In genomic region chr8:126666327-126667085, GRCm38 (mm10) we compare ENCODE assay signal across 8 mouse cellular contexts.
DNase-seq lines count a peak whose midpoint lies in the region; ATAC-seq and TF ChIP-seq lines count a peak whose summit lies in the region.

No protein-coding gene starts in this region.

- TF ChIP-seq EP300 in liver, postnatal 0 days (IDR thresholded peaks at IDR 0.05; ENCODE audit: low read depth): peak; percentile 86

- H3K27me3 ChIP-seq in E14TG2a.4 (ENCODE audit: insufficient read depth, low read length): peaks cover 23% of the 10 kb centered on the region; the same call in 1 of the 2 replicates
- no peaks in the 10 kb centered on the region for H3K27me3 ChIP-seq in forebrain, embryonic 13.5 days
- H3K27me3 ChIP-seq in liver, postnatal 0 days (ENCODE audit: insufficient read depth, low read length): no peaks in the 10 kb centered on the region
- H3K27me3 ChIP-seq in neural tube, embryonic 14.5 days (ENCODE audit: control insufficient read depth, insufficient read depth, low read length): no peaks in the 10 kb centered on the region

- no peaks in the 10 kb centered on the region for H3K36me3 ChIP-seq in E14TG2a.4 (ENCODE audit: insufficient read depth, low read length)
- no peaks in the 10 kb centered on the region for H3K36me3 ChIP-seq in forebrain, embryonic 13.5 days (ENCODE audit: poor library complexity, severe bottlenecking)
- H3K36me3 ChIP-seq in liver, postnatal 0 days (replicated peaks; ENCODE audit: insufficient read depth, low read length): no peaks in the 10 kb centered on the region
- no peaks in the 10 kb centered on the region for H3K36me3 ChIP-seq in neural tube, embryonic 14.5 days (ENCODE audit: control insufficient read depth, insufficient read depth, low read length)

- peaks cover 31% of the 10 kb centered on the region for H3K4me1 ChIP-seq in E14TG2a.4 (replicated peaks; ENCODE audit: low read depth, low read length)
- peaks cover 82% of the 10 kb centered on the region for H3K4me1 ChIP-seq in forebrain, embryonic 13.5 days
- peaks cover 60% of the 10 kb centered on the region for H3K4me1 ChIP-seq in liver, postnatal 0 days (ENCODE audit: insufficient read depth)
- H3K4me1 ChIP-seq in neural tube, embryonic 14.5 days (ENCODE audit: control insufficient read depth, insufficient read depth, low read length): peaks cover 61% of the 10 kb centered on the region

- H3K4me2 ChIP-seq in forebrain, embryonic 13.5 days: peak overlapping the region; percentile 53
- H3K4me2 ChIP-seq in liver, postnatal 0 days (ENCODE audit: low read depth, low read length): peak overlapping the region; percentile 63
- H3K4me2 ChIP-seq in neural tube, embryonic 14.5 days (ENCODE audit: low read depth, low read length): peak overlapping the region; percentile 38

- TF ChIP-seq CTCF in E14TG2a.4 (conservative IDR thresholded peaks at IDR 0.05; ENCODE audit: low read length): no peak
- no peak; the same call in 1 of the 2 replicates for TF ChIP-seq CTCF in liver, postnatal 0 days (IDR thresholded peaks at IDR 0.05; ENCODE audit: low read depth)

- peak; percentile 100 for DNase-seq in heart, postnatal 10 days
- peak; percentile 99 for DNase-seq in large intestine, adult 2 months (ENCODE audit: low read depth, low spot score)
- DNase-seq in liver, postnatal 0 days: peak; percentile 95
- peak; percentile 99 for DNase-seq in testis, postnatal 10 days (ENCODE audit: low spot score)

- WGBS in forebrain, embryonic 13.5 days: under 1% methylated on average over 14 of the region's 15 CpGs
- under 1% methylated on average over 15 of the region's 15 CpGs for WGBS in large intestine, adult 2 months
- under 1% methylated on average over 15 of the region's 15 CpGs for WGBS in liver, postnatal 0 days (ENCODE audit: insufficient replicate concordance)
- WGBS in neural tube, embryonic 14.5 days: 0% methylated on average over 15 of the region's 15 CpGs

- H3K27ac ChIP-seq in forebrain, embryonic 13.5 days: peak overlapping the region; percentile 99
- peak overlapping the region; percentile 94 for H3K27ac ChIP-seq in liver, postnatal 0 days (ENCODE audit: low read depth)
- peak overlapping the region; percentile 95 for H3K27ac ChIP-seq in neural tube, embryonic 14.5 days (ENCODE audit: low read depth, low read length)

- intact Hi-C loops in heart, postnatal 10 days (cut with DNase I): loop anchor here (1.0 to 5.0 kb wide), 5 partner anchors 70 to 172 kb away; no protein-coding TSS in a partner anchor

- H3K9ac ChIP-seq in forebrain, embryonic 13.5 days: peak overlapping the region; percentile 57
- peak overlapping the region; percentile 64 for H3K9ac ChIP-seq in liver, postnatal 0 days (replicated peaks)
- peak overlapping the region; percentile 22; the same call in 1 of the 2 replicates for H3K9ac ChIP-seq in neural tube, embryonic 14.5 days (replicated peaks; ENCODE audit: low read depth, low read length)

- H3K4me3 ChIP-seq in E14TG2a.4 (replicated peaks; ENCODE audit: low read length): peak overlapping the region; percentile 60
- no peak overlapping the region for H3K4me3 ChIP-seq in forebrain, embryonic 13.5 days
- peak overlapping the region; percentile 17; the same call in 1 of the 2 replicates for H3K4me3 ChIP-seq in liver, postnatal 0 days (ENCODE audit: low read depth, low read length)
- no peak overlapping the region for H3K4me3 ChIP-seq in neural tube, embryonic 14.5 days (ENCODE audit: low read depth, low read length)

- ATAC-seq in cerebellum, adult (ENCODE audit: insufficient number of reproducible peaks, low FRiP score, low TSS enrichment): peak; percentile 73
- ATAC-seq in forebrain, embryonic 13.5 days: peak; percentile 91
- peak; percentile 83 for ATAC-seq in liver, postnatal 0 days
- peak; percentile 83 for ATAC-seq in neural tube, embryonic 14.5 days (ENCODE audit: low read depth)

- H3K9me3 ChIP-seq in E14TG2a.4 (ENCODE audit: low read length): no peaks in the 10 kb centered on the region
- no peaks in the 10 kb centered on the region for H3K9me3 ChIP-seq in forebrain, embryonic 13.5 days (replicated peaks)
- no peaks in the 10 kb centered on the region for H3K9me3 ChIP-seq in liver, postnatal 0 days (ENCODE audit: low read length)
- no peaks in the 10 kb centered on the region for H3K9me3 ChIP-seq in neural tube, embryonic 14.5 days (ENCODE audit: control insufficient read depth, low read length)

Comparison
In these comparisons a context has a peak if more than half of its experiments do, and no peak if none do; other contexts are left out.
1. H3K4me3 ChIP-seq: peak in E14TG2a.4 (single experiment) and liver, postnatal 0 days (single experiment); none in forebrain, embryonic 13.5 days (single experiment) and neural tube, embryonic 14.5 days (single experiment).
2. Peak in every context shown above with its lines, with median percentiles within 50 percentile points of each other: ATAC-seq, H3K27ac ChIP-seq, H3K4me2 ChIP-seq, H3K9ac ChIP-seq and DNase-seq.